Comparison of ENCODE assay signal across 8 mouse cellular contexts in genomic region chr11:96822675-96823470, GRCm38 (mm10). TPM values are rescaled to one million over a fixed set of nuclear protein-coding genes. Genes with fewer than 3 reads are reported as not detected.
DNase-seq lines count a peak whose midpoint lies in the region; ATAC-seq lines count a peak whose summit lies in the region.

No protein-coding gene starts in this region.

- intact Hi-C loops in heart, postnatal 14 days (cut with DNase I), result no loop called here

- peaks cover 75% of the 10 kb centered on the region for H3K36me3 ChIP-seq in heart, embryonic 10.5 days
- H3K36me3 ChIP-seq in heart, embryonic 13.5 days, result peaks cover 63% of the 10 kb centered on the region
- peaks cover 62% of the 10 kb centered on the region for H3K36me3 ChIP-seq in neural tube, embryonic 12.5 days

- no peaks in the 10 kb centered on the region for H3K27me3 ChIP-seq in heart, embryonic 10.5 days (ENCODE audit: insufficient read depth, poor library complexity, severe bottlenecking)
- no peaks in the 10 kb centered on the region for H3K27me3 ChIP-seq in heart, embryonic 13.5 days (replicated peaks)
- H3K27me3 ChIP-seq in neural tube, embryonic 12.5 days (replicated peaks), result no peaks in the 10 kb centered on the region

- peak overlapping the region; percentile 66 for H3K4me3 ChIP-seq in heart, embryonic 10.5 days
- peak overlapping the region; percentile 90 for H3K4me3 ChIP-seq in heart, embryonic 13.5 days
- H3K4me3 ChIP-seq in neural tube, embryonic 12.5 days, result peak overlapping the region; percentile 56

- 46% methylated on average over 4 of the region's 4 CpGs for WGBS in heart, embryonic 10.5 days
- 39% methylated on average over 4 of the region's 4 CpGs for WGBS in heart, embryonic 13.5 days
- WGBS in neural tube, embryonic 12.5 days, result 52% methylated on average over 4 of the region's 4 CpGs

- H3K4me1 ChIP-seq in heart, embryonic 10.5 days, result peaks cover 57% of the 10 kb centered on the region
- peaks cover 52% of the 10 kb centered on the region for H3K4me1 ChIP-seq in heart, embryonic 13.5 days
- H3K4me1 ChIP-seq in neural tube, embryonic 12.5 days, result peaks cover 50% of the 10 kb centered on the region

- H3K9me3 ChIP-seq in heart, embryonic 10.5 days, result no peaks in the 10 kb centered on the region
- no peaks in the 10 kb centered on the region for H3K9me3 ChIP-seq in heart, embryonic 13.5 days
- H3K9me3 ChIP-seq in neural tube, embryonic 12.5 days, result no peaks in the 10 kb centered on the region

- peak overlapping the region; percentile 85 for H3K9ac ChIP-seq in heart, embryonic 13.5 days
- H3K9ac ChIP-seq in neural tube, embryonic 12.5 days, result peak overlapping the region; percentile 70

- peak overlapping the region; percentile 94 for H3K4me2 ChIP-seq in heart, embryonic 13.5 days
- peak overlapping the region; percentile 97 for H3K4me2 ChIP-seq in neural tube, embryonic 12.5 days (replicated peaks)

- peak overlapping the region; percentile 80; the same call in 1 of the 2 replicates for H3K27ac ChIP-seq in heart, embryonic 10.5 days
- peak overlapping the region; percentile 100; the same call in 1 of the 2 replicates for H3K27ac ChIP-seq in heart, embryonic 13.5 days (replicated peaks)
- no peak overlapping the region; the same call in 1 of the 2 replicates for H3K27ac ChIP-seq in neural tube, embryonic 12.5 days

- no peak for ATAC-seq in heart, embryonic 13.5 days (ENCODE audit: extremely low read depth, insufficient number of reproducible peaks, low FRiP score, low TSS enrichment)
- ATAC-seq in neural tube, embryonic 12.5 days (ENCODE audit: low FRiP score, low read depth), result no peak

- no peak for DNase-seq in heart, embryonic 10.5 days (ENCODE audit: low spot score)
- DNase-seq in heart, postnatal 14 days, result no peak
- DNase-seq in ZHBTc4 (ENCODE audit: low read depth, low spot score), result peak; percentile 87
- DNase-seq in liver, result peak; percentile 20
- DNase-seq in frontal cortex, postnatal 14 days (ENCODE audit: low spot score in 2 of 2), result no peak
- no peak for DNase-seq in thymus, adult 18-20 months

RNA-seq across cellular contexts. Expression of gene Nfe2l1, which starts 6.9 kb away (rescaled TPM):
- polyA plus RNA-seq in heart, embryonic 10.5 days (2016; fragmentation: Nextera tagmentation; extraction: Ambion mirVana), result 65.0 and 78.7 TPM in 2 replicates
- total RNA-seq in heart, postnatal 14 days (2021), result 100 to 1,000 TPM; 346 to 358 TPM
- 67.2 and 70.8 TPM in 2 replicates for polyA plus RNA-seq in heart, embryonic 13.5 days (2015; fragmentation: Nextera tagmentation; extraction: Ambion mirVana)
- 75.5 and 79.5 TPM in 2 replicates for polyA plus RNA-seq in neural tube, embryonic 12.5 days (2016; fragmentation: Nextera tagmentation; extraction: Ambion mirVana)

RNA-seq across cellular contexts. Expression of gene Copz2, which starts 26.8 kb away (rescaled TPM):
- 86.6 and 90.1 TPM in 2 replicates for polyA plus RNA-seq in heart, embryonic 10.5 days (2016; fragmentation: Nextera tagmentation; extraction: Ambion mirVana)
- total RNA-seq in heart, postnatal 14 days (2021), result 10 to 100 TPM; 34.6 to 35.8 TPM
- polyA plus RNA-seq in heart, embryonic 13.5 days (2015; fragmentation: Nextera tagmentation; extraction: Ambion mirVana), result 109 and 113 TPM in 2 replicates
- polyA plus RNA-seq in neural tube, embryonic 12.5 days (2016; fragmentation: Nextera tagmentation; extraction: Ambion mirVana), result 41.4 and 46.9 TPM in 2 replicates

RNA-seq across cellular contexts. Expression of gene Cbx1, which starts 33.9 kb away (rescaled TPM):
- 62.5 and 101 TPM in 2 replicates for polyA plus RNA-seq in heart, embryonic 10.5 days (2016; fragmentation: Nextera tagmentation; extraction: Ambion mirVana)
- 10 to 100 TPM; 36.4 to 46.8 TPM for total RNA-seq in heart, postnatal 14 days (2021)
- 53.3 and 56.4 TPM in 2 replicates for polyA plus RNA-seq in heart, embryonic 13.5 days (2015; fragmentation: Nextera tagmentation; extraction: Ambion mirVana)
- 125 and 143 TPM in 2 replicates for polyA plus RNA-seq in neural tube, embryonic 12.5 days (2016; fragmentation: Nextera tagmentation; extraction: Ambion mirVana)

RNA-seq across cellular contexts. Expression of gene Snx11, which starts 45.5 kb away (rescaled TPM):
- 16.6 and 17.8 TPM in 2 replicates for polyA plus RNA-seq in heart, embryonic 10.5 days (2016; fragmentation: Nextera tagmentation; extraction: Ambion mirVana)
- total RNA-seq in heart, postnatal 14 days (2021), result 10 to 100 TPM; 12.4 to 13.7 TPM
- 10.7 and 11.8 TPM in 2 replicates for polyA plus RNA-seq in heart, embryonic 13.5 days (2015; fragmentation: Nextera tagmentation; extraction: Ambion mirVana)
- polyA plus RNA-seq in neural tube, embryonic 12.5 days (2016; fragmentation: Nextera tagmentation; extraction: Ambion mirVana), result 57.0 and 58.4 TPM in 2 replicates

Comparison
In these comparisons a context has a peak if more than half of its experiments do, and no peak if none do; other contexts are left out.
1. DNase-seq: peak in ZHBTc4 (single experiment) and liver (single experiment); none in heart, embryonic 10.5 days (single experiment), heart, postnatal 14 days (0 of 2), frontal cortex, postnatal 14 days (0 of 2) and thymus, adult 18-20 months (0 of 2).
2. Peak in every context shown above with its lines, with median percentiles within 50 percentile points of each other: H3K4me3 ChIP-seq.